Mouse (Mus musculus): ENCODE measurements at regions not wholly inside any gene's neighbourhood (a gene's known extent, or its start where the extent isn't known, plus 50 kb on each side); places are given as distances from the start of the nearest gene placed in this dataset.

- no peaks in the 10 kb centered on the region for H3K4me1 ChIP-seq (replicated peaks)
These were observed 127.3 kb upstream of the Stac start for GRCm38 (mm10) chr9:111817461-111817860.

DNA sequence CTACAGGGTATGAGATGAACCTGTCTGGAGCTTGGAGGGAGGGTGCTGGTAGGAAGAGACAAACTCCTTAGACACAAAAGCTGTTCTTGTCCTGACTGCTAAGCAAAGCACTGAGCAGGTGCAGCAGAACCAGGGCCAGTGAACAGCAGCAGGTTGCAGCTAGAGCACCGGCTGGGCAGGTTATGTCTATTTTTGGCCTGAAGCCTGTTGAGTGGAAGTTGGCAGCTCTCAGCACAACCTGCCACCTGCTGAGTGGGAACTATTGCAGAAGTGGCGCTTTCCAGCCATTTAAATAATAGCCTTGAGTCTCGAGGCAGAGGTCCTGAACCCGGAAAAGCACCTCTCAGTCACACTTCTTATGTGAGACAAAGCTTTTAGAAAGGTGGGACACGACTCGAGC is 114.8 kb upstream of the Stac start:
- no peak overlapping the region for H3K4me2 ChIP-seq
- no peak for ATAC-seq (replicated peaks; ENCODE audit: insufficient number of reproducible peaks, insufficient read depth, low FRiP score, low read depth)
- WGBS: 57% methylated on average over 6 of the region's 6 CpGs
- H3K4me1 ChIP-seq (replicated peaks): no peaks in the 10 kb centered on the region
- no peaks in the 10 kb centered on the region for H3K27me3 ChIP-seq
- H3K4me3 ChIP-seq: no peak overlapping the region
- no peak overlapping the region for H3K9ac ChIP-seq
- no peaks in the 10 kb centered on the region for H3K36me3 ChIP-seq
- no peak overlapping the region for H3K27ac ChIP-seq
- H3K9me3 ChIP-seq (replicated peaks): no peaks in the 10 kb centered on the region

More at GRCm38 (mm10) chr9:111817461-111817860, 127.3 kb upstream of the Stac start:
- Histone ChIP-seq H3K27me3 (no peaks in the 10 kb centered on the region), H3K9me3 (replicated peaks) (no peaks in the 10 kb centered on the region), H3K9ac (no peak overlapping the region), H3K27ac (no peak overlapping the region), H3K36me3 (no peaks in the 10 kb centered on the region), H3K4me2 (no peak overlapping the region), H3K4me3 (no peak overlapping the region)
- no peak for ATAC-seq (replicated peaks; ENCODE audit: insufficient number of reproducible peaks, insufficient read depth, low FRiP score, low read depth)
- 65% methylated on average over 4 of the region's 4 CpGs for WGBS

GRCm38 (mm10) chr9:111801381-111801780 is 111.2 kb upstream of the Stac start:
- Histone ChIP-seq H3K36me3 (no peaks in the 10 kb centered on the region), H3K4me2 (no peak overlapping the region), H3K27ac (no peak overlapping the region), H3K27me3 (no peaks in the 10 kb centered on the region), H3K4me1 (replicated peaks) (no peaks in the 10 kb centered on the region), H3K9me3 (replicated peaks) (no peaks in the 10 kb centered on the region), H3K4me3 (no peak overlapping the region), H3K9ac (no peak overlapping the region)
- 75% methylated on average over 5 of the region's 5 CpGs for WGBS
- no peak for ATAC-seq (replicated peaks; ENCODE audit: insufficient number of reproducible peaks, insufficient read depth, low FRiP score, low read depth)

- no peak overlapping the region for H3K9ac ChIP-seq
- no peaks in the 10 kb centered on the region for H3K27me3 ChIP-seq
- 76% methylated on average over 5 of the region's 5 CpGs for WGBS
- no peak overlapping the region for H3K4me2 ChIP-seq
- no peak overlapping the region for H3K4me3 ChIP-seq
- H3K27ac ChIP-seq: no peak overlapping the region
- H3K4me1 ChIP-seq (replicated peaks): no peaks in the 10 kb centered on the region
- no peaks in the 10 kb centered on the region for H3K36me3 ChIP-seq
- no peak for ATAC-seq (replicated peaks; ENCODE audit: insufficient number of reproducible peaks, insufficient read depth, low FRiP score, low read depth)
- H3K9me3 ChIP-seq (replicated peaks): no peaks in the 10 kb centered on the region
These were observed 110.7 kb upstream of the Stac start for GRCm38 (mm10) chr9:111800869-111801268.

DNA sequence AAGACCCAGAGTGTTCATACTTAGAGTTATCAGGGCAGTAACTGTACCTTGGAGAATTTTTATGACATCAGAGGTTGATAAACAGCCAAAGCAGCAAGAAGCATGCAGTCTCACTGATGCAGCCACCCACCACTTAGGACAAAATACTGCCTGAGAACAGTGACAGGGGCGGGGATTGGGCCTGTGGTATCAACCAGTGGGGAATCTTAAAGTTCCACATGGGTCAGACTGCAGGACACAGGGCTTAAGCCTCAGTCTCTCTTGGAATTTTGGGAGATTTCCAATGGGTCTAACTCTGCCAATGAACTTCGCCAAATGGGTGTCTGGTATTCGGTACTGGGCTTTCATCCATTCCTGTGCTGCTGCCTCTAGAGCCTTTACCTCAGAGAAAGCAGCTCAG is 88.8 kb upstream of the Stac start:
- no peak overlapping the region for H3K9ac ChIP-seq
- no peaks in the 10 kb centered on the region for H3K9me3 ChIP-seq (replicated peaks)
- H3K4me1 ChIP-seq (replicated peaks): no peaks in the 10 kb centered on the region
- H3K27ac ChIP-seq: no peak overlapping the region
- no peak overlapping the region for H3K4me3 ChIP-seq
- 62% methylated on average over 3 of the region's 3 CpGs for WGBS
- ATAC-seq (replicated peaks; ENCODE audit: insufficient number of reproducible peaks, insufficient read depth, low FRiP score, low read depth): no peak
- H3K4me2 ChIP-seq: no peak overlapping the region
- H3K27me3 ChIP-seq: no peaks in the 10 kb centered on the region
- H3K36me3 ChIP-seq: no peaks in the 10 kb centered on the region

DNA sequence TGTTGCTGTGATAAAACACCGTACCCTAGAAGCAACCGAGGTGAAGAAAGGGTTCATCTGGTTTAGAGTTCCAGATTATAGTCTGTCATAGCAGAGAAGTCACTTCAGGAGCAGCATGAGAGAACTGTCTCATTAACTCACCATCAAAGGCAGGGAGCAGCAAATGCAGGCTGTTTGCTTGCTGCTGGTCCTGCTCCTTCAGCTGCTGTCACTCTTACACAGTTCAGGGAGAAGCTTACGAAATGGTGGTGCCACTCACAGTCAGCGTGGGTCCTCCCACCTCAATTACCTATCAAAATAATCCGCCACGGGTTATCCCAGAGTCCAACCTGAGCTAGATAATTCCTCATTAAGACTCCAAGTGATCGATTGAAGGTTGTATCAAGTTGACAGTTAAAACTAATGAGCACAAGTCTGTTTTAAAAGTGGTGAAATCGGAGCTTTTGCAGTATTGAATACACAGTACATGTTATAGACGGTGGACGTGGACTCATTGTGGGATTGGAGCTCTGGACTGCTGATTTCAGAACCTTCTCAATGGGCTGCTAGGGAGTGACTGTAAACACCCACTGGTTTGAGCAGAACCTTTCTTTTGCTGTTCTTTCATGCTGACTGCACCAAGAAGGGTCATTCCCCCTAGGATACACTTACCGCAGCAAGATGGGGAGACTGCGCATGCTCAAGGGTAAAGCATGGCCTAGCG is 87.4 kb upstream of the Stac start:
- Histone ChIP-seq H3K4me1 (replicated peaks) (no peaks in the 10 kb centered on the region), H3K4me2 (no peak overlapping the region), H3K9ac (no peak overlapping the region), H3K36me3 (no peaks in the 10 kb centered on the region), H3K4me3 (no peak overlapping the region), H3K27me3 (no peaks in the 10 kb centered on the region), H3K27ac (no peak overlapping the region), H3K9me3 (replicated peaks) (no peaks in the 10 kb centered on the region)
- WGBS: 78% methylated on average over 13 of the region's 13 CpGs
- no peak for ATAC-seq (replicated peaks; ENCODE audit: insufficient number of reproducible peaks, insufficient read depth, low FRiP score, low read depth)

- no peak overlapping the region for H3K4me2 ChIP-seq
- no peaks in the 10 kb centered on the region for H3K4me1 ChIP-seq (replicated peaks)
- no peak for ATAC-seq (replicated peaks; ENCODE audit: insufficient number of reproducible peaks, insufficient read depth, low FRiP score, low read depth)
- no peaks in the 10 kb centered on the region for H3K27me3 ChIP-seq
- H3K4me3 ChIP-seq: no peak overlapping the region
- no peak overlapping the region for H3K9ac ChIP-seq
- no peaks in the 10 kb centered on the region for H3K36me3 ChIP-seq
- no peak overlapping the region for H3K27ac ChIP-seq
- H3K9me3 ChIP-seq (replicated peaks): no peaks in the 10 kb centered on the region
- 71% methylated on average over 4 of the region's 4 CpGs for WGBS
These were observed 84.1 kb upstream of the Stac start for GRCm38 (mm10) chr9:111774229-111774628.

- Histone ChIP-seq H3K27me3 (no peaks in the 10 kb centered on the region), H3K4me1 (replicated peaks) (no peaks in the 10 kb centered on the region), H3K27ac (no peak overlapping the region), H3K9me3 (replicated peaks) (no peaks in the 10 kb centered on the region), H3K4me3 (no peak overlapping the region), H3K4me2 (no peak overlapping the region), H3K9ac (no peak overlapping the region), H3K36me3 (no peaks in the 10 kb centered on the region)
- no peak for ATAC-seq (replicated peaks; ENCODE audit: insufficient number of reproducible peaks, insufficient read depth, low FRiP score, low read depth)
- 73% methylated on average over 11 of the region's 11 CpGs for WGBS
These were observed 72.7 kb upstream of the Stac start for GRCm38 (mm10) chr9:111762653-111763468.

GRCm38 (mm10) chr9:111755235-111755634 is 65.1 kb upstream of the Stac start:
- Histone ChIP-seq H3K4me2 (no peak overlapping the region), H3K4me3 (no peak overlapping the region), H3K27ac (no peak overlapping the region), H3K4me1 (replicated peaks) (no peaks in the 10 kb centered on the region), H3K9me3 (replicated peaks) (no peaks in the 10 kb centered on the region), H3K36me3 (no peaks in the 10 kb centered on the region), H3K9ac (no peak overlapping the region), H3K27me3 (no peaks in the 10 kb centered on the region)
- no peak for ATAC-seq (replicated peaks; ENCODE audit: insufficient number of reproducible peaks, insufficient read depth, low FRiP score, low read depth)
- WGBS: 73% methylated on average over 10 of the region's 10 CpGs

DNA sequence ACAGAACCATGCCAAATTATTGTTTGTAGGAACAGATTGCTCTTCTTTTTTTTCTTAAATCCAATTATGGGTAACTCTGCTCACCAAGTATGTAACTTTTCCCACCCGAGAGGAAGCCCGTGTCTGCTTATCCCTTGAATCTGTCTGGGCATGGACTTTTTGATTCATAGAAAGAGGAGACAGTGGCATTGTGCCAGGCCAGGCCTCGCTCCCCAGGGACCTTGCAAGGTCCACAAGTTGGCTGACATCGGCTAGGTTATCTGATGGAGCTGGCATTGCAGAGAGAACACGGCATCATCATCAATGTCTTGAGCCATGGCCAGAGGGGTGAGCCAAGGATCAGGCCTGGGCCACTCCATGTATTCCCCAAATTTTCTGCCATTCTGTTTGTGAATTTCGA is 56.0 kb upstream of the Stac start:
- no peak for ATAC-seq (replicated peaks; ENCODE audit: insufficient number of reproducible peaks, insufficient read depth, low FRiP score, low read depth)
- H3K4me1 ChIP-seq (replicated peaks): no peaks in the 10 kb centered on the region
- H3K36me3 ChIP-seq: no peaks in the 10 kb centered on the region
- H3K9me3 ChIP-seq (replicated peaks): no peaks in the 10 kb centered on the region
- no peak overlapping the region for H3K4me3 ChIP-seq
- H3K9ac ChIP-seq: no peak overlapping the region
- H3K4me2 ChIP-seq: no peak overlapping the region
- H3K27ac ChIP-seq: no peak overlapping the region
- no peaks in the 10 kb centered on the region for H3K27me3 ChIP-seq
- 70% methylated on average over 6 of the region's 6 CpGs for whole genome bisulfite sequencing

DNA sequence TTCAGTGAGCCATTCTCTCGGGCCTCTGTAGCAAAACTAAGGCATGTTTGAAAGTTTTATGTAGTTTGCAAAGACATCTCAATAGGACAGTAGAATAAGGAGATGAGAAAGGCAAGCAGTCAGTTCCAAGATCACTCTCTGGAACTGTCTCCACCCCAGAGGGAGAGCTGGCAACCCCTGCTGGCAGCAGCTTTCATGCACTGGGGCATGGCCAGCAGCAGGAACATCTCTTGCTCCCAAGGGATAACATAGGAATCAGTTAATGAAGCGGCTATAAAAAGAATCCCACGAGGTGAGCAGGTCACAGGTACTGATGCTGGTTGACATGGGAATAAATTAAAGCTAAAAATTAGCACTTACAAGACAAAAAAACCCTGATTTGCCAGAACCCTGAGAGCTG is 55.1 kb upstream of the Stac start:
- no peak for ATAC-seq (replicated peaks; ENCODE audit: insufficient number of reproducible peaks, insufficient read depth, low FRiP score, low read depth)
- Histone ChIP-seq H3K9ac (no peak overlapping the region), H3K36me3 (no peaks in the 10 kb centered on the region), H3K27ac (no peak overlapping the region), H3K9me3 (replicated peaks) (no peaks in the 10 kb centered on the region), H3K4me1 (replicated peaks) (no peaks in the 10 kb centered on the region), H3K4me2 (no peak overlapping the region), H3K27me3 (no peaks in the 10 kb centered on the region), H3K4me3 (no peak overlapping the region)
- 59% methylated on average over 3 of the region's 3 CpGs for WGBS

All from heart, embryonic 15.5 days (tissue).